Mouse (Mus musculus): ENCODE results near the gene Izumo4. TPM values are rescaled to one million over a fixed set of nuclear protein-coding genes. Genes with fewer than 3 reads are reported as not detected.

Izumo4 gene
- polyA plus RNA-seq, 1 experiment from 2014 or later = 28.8 TPM

DNA sequence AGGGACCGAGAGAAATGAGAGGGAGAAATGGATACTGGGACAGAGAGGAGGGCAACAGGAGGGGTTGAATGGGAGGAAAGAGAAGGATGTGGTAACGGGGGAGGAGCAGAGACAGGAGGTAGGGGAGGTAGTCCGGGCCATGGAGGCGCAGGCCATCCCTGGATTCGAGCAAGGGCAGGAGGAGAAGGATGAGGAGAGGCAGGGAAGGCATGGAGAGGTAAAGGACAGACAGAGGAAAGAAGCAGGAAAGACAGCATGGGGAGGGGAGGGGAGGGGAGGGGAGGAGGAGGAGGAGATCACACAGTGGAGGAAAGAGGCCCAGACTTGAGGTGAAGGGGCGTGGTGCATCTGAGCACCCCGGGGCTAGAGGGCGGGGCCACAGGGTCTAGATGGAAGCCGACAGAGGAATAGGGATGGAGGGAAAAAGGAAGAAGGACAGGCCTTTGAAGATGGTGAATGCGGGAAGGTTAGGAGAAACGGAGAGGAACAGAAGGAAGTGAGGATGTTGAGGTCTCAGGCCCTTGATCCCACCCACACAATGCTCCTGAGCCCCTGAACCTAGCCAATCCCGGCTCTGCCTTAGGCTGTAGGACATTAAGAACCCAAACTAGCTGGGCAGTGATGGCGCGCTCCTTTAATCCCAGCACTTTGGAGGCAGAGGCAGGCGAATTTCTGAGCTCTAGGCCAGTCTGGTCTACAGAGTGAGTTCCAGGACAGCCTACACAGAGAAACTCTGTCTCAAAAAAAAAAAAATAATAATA lies 44.9 kb upstream of the Izumo4 start, which contains the start of gene Btbd2:
Gene Btbd2, minus strand, starts transcription at position 209 of the 761 bp plus-strand sequence.
- no peak for TF ChIP-seq EP300 (IDR thresholded peaks at IDR 0.05)
- TF ChIP-seq CTCF (IDR thresholded peaks at IDR 0.05) = no peak
- Histone ChIP-seq H3K9me3 (ENCODE audit: low read length) (no peaks in the 10 kb centered on the region), H3K4me2 (replicated peaks; ENCODE audit: low read depth, low read length) (peak within 1 kb of the TSS; percentile 97), H3K9ac (replicated peaks; ENCODE audit: low read depth) (peak within 1 kb of the TSS; percentile 89), H3K27me3 (replicated peaks; ENCODE audit: insufficient read depth, low read length) (no peaks in the 10 kb centered on the region), H3K4me1 (ENCODE audit: insufficient read depth, low read depth, low read length) (peaks cover 5% of the 10 kb centered on the region; the same call in 1 of the 2 replicates), H3K27ac (ENCODE audit: low read length) (peak within 1 kb of the TSS; percentile 84), H3K36me3 (ENCODE audit: insufficient read depth, low read length) (no peaks in the 10 kb centered on the region), H3K4me3 (ENCODE audit: low read depth, low read length) (peak within 1 kb of the TSS; percentile 87)
- DNase-seq (ENCODE audit: low spot score) = peak; percentile 57
- WGBS = 21% methylated on average over 15 of the region's 15 CpGs
- ATAC-seq = peak; percentile 20

DNA sequence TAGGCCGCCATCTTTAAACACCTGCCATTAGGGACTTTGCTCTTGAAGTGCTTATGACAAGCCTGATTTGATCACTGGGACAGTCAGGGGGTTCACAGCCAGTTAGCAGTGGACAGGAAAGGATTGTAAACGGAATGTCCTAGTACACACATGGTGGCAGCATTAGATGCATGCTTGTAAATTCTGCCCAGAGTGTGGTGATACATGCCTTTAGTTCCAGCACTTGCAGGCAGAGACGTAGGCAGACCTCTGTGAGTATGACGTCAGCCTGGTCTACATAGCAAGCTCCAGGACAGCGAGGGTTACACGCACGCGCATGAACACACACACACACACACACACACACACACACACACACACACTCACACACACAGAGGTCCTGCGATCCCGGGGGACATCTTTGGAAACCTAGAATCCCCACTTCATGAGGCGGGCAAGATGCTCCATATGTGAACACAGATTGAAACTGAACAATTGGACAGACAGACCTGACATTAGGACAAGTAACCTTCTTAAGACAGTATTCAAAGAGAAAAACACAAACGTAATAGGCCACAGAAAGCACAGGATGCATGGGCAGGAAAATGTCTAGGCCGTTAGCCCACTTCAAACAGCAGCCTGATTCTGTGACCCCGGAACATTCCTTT lies 43.7 kb upstream of the Izumo4 start:
- no peak overlapping the region for H3K27ac ChIP-seq (ENCODE audit: low read length)
- no peak for DNase-seq (ENCODE audit: low spot score)
- H3K27me3 ChIP-seq (replicated peaks; ENCODE audit: insufficient read depth, low read length) = no peaks in the 10 kb centered on the region
- no peaks in the 10 kb centered on the region for H3K9me3 ChIP-seq (ENCODE audit: low read length)
- H3K4me3 ChIP-seq (ENCODE audit: low read depth, low read length) = no peak overlapping the region
- ATAC-seq = no peak
- H3K4me2 ChIP-seq (replicated peaks; ENCODE audit: low read depth, low read length) = no peak overlapping the region
- no peak overlapping the region for H3K9ac ChIP-seq (replicated peaks; ENCODE audit: low read depth)
- peaks cover 8% of the 10 kb centered on the region; the same call in 1 of the 2 replicates for H3K4me1 ChIP-seq (ENCODE audit: insufficient read depth, low read depth, low read length)
- no peak for TF ChIP-seq CTCF (IDR thresholded peaks at IDR 0.05)
- no peak for TF ChIP-seq EP300 (IDR thresholded peaks at IDR 0.05)
- WGBS = 88% methylated on average over 14 of the region's 14 CpGs
- no peaks in the 10 kb centered on the region for H3K36me3 ChIP-seq (ENCODE audit: insufficient read depth, low read length)

DNA sequence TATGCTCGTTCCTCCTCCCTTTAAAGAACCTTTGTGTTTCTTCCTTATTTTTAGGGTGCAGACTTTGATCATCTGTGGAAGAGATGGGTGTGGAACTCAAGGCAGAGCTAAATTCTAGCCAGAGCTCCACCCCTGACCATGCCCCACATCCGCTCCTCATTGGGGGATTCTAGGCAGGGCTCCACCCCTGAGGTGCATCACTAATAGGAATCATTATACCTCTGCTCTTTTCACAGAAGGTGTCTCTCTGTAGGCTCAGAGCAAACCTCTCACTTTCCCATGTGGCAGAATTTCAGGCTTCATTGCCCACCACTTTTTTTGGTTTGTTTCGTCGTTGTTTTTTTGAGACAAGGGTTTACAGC lies 43.2 kb upstream of the Izumo4 start:
- ATAC-seq (no peak), DNase-seq (ENCODE audit: low spot score) (no peak)
- WGBS = 60% methylated on average over 4 of the region's 4 CpGs
- Histone ChIP-seq H3K4me3 (ENCODE audit: low read depth, low read length) (no peak overlapping the region), H3K9me3 (ENCODE audit: low read length) (no peaks in the 10 kb centered on the region), H3K4me1 (ENCODE audit: insufficient read depth, low read depth, low read length) (peaks cover 12% of the 10 kb centered on the region; the same call in 1 of the 2 replicates), H3K9ac (replicated peaks; ENCODE audit: low read depth) (no peak overlapping the region), H3K27me3 (replicated peaks; ENCODE audit: insufficient read depth, low read length) (no peaks in the 10 kb centered on the region), H3K4me2 (replicated peaks; ENCODE audit: low read depth, low read length) (no peak overlapping the region), H3K36me3 (ENCODE audit: insufficient read depth, low read length) (no peaks in the 10 kb centered on the region), H3K27ac (ENCODE audit: low read length) (no peak overlapping the region)
- TF ChIP-seq EP300 (IDR thresholded peaks at IDR 0.05) (no peak), CTCF (IDR thresholded peaks at IDR 0.05) (no peak)

DNA sequence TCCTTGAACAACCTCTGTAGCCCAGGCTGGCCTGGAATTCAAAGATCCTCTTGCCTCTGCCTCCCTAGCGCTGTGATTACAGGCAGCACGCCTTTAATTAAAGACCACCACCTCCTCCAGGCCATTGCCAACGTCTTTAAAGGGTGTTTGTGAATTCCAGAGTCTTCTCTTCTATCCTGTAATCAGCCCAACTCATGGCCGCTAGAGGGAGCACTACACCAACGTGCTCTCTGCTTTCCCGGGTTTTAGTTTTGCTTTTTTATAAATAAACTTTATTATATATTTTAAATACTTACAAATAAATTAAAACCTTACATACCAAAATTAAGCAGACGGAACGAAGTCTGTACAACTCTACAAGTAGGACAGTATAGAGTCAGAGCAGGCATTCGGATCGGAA lies 42.8 kb upstream of the Izumo4 start:
- no peak overlapping the region for H3K9ac ChIP-seq (replicated peaks; ENCODE audit: low read depth)
- peak; percentile 85 for DNase-seq (ENCODE audit: low spot score)
- H3K4me3 ChIP-seq (ENCODE audit: low read depth, low read length) = peak overlapping the region; percentile 14; the same call in 1 of the 2 replicates
- peak overlapping the region; percentile 39 for H3K4me2 ChIP-seq (replicated peaks; ENCODE audit: low read depth, low read length)
- H3K27ac ChIP-seq (ENCODE audit: low read length) = no peak overlapping the region
- ATAC-seq = no peak
- no peaks in the 10 kb centered on the region for H3K9me3 ChIP-seq (ENCODE audit: low read length)
- H3K4me1 ChIP-seq (ENCODE audit: insufficient read depth, low read depth, low read length) = peaks cover 16% of the 10 kb centered on the region; the same call in 1 of the 2 replicates
- 9% methylated on average over 10 of the region's 10 CpGs for WGBS
- no peaks in the 10 kb centered on the region for H3K27me3 ChIP-seq (replicated peaks; ENCODE audit: insufficient read depth, low read length)
- H3K36me3 ChIP-seq (ENCODE audit: insufficient read depth, low read length) = no peaks in the 10 kb centered on the region
- TF ChIP-seq CTCF (IDR thresholded peaks at IDR 0.05) = peak; percentile 78
- TF ChIP-seq EP300 (IDR thresholded peaks at IDR 0.05) = no peak

DNA sequence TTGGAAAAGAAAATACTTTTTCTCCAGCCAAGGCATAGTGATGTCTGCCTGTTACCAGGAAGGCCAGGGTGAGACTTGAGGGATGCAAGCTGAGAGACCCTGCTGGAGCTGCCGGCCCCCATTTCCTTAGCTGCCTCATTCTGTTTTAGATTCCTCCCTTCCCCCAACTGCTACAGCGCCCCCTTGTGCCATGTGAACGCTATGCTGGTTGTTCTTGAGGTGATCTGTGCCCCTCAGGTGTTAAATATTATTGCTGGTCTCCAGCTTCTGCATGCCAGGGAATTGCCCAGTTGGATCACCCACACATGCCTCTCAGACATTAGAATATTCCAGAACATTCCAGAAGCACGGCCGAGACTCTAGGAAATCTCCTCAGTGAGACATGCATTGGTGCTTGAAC lies 40.8 kb upstream of the Izumo4 start:
- TF ChIP-seq CTCF (IDR thresholded peaks at IDR 0.05) = peak; percentile 83
- peak; percentile 57 for TF ChIP-seq EP300 (IDR thresholded peaks at IDR 0.05)
- Histone ChIP-seq H3K36me3 (ENCODE audit: insufficient read depth, low read length) (no peaks in the 10 kb centered on the region), H3K4me2 (replicated peaks; ENCODE audit: low read depth, low read length) (no peak overlapping the region), H3K4me3 (ENCODE audit: low read depth, low read length) (no peak overlapping the region), H3K27me3 (replicated peaks; ENCODE audit: insufficient read depth, low read length) (no peaks in the 10 kb centered on the region), H3K9ac (replicated peaks; ENCODE audit: low read depth) (no peak overlapping the region), H3K9me3 (ENCODE audit: low read length) (no peaks in the 10 kb centered on the region), H3K27ac (ENCODE audit: low read length) (no peak overlapping the region; the same call in 1 of the 2 replicates), H3K4me1 (ENCODE audit: insufficient read depth, low read depth, low read length) (peaks cover 22% of the 10 kb centered on the region; the same call in 1 of the 2 replicates)
- WGBS = 25% methylated on average over 5 of the region's 5 CpGs
- ATAC-seq = no peak
- DNase-seq (ENCODE audit: low spot score) = peak; percentile 72

DNA sequence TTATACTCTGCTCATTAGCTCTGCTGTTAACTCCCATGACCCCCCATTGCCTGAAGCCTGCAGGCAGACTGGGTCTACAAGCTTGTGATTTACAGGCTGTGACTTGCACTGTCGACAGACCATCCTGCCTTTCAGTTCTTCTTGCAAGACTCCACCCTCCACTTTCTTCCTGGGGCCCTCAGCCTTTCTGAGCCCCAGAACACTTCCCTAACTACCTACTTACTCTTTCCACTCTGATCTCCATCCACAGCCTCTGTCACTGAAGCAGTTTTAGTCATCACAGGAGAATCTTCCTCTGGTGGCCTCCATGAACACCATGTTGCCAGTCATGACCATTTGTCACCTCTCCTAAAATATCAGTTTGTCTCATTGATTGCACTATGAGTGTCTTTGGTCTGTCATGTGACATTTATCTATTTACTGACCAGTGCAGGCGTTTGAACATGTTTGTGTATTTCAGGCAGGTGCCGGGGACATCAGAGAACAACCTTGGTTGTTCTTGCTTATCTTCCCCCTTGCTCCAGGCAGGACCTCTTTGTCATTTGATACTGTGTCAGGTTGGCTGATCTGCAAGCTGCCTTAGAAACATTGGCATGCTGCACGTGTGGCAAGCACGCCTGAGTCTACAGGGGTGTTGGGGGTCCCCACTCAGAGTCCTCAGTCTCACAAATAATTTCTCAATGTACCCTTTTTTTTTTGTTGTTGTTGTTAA lies 38.3 kb upstream of the Izumo4 start:
- WGBS = 24% methylated on average over 5 of the region's 5 CpGs
- peak overlapping the region; percentile 94 for H3K27ac ChIP-seq (ENCODE audit: low read length)
- H3K4me1 ChIP-seq (ENCODE audit: insufficient read depth, low read depth, low read length) = peaks cover 23% of the 10 kb centered on the region; the same call in 1 of the 2 replicates
- no peaks in the 10 kb centered on the region for H3K27me3 ChIP-seq (replicated peaks; ENCODE audit: insufficient read depth, low read length)
- H3K4me2 ChIP-seq (replicated peaks; ENCODE audit: low read depth, low read length) = no peak overlapping the region
- ATAC-seq (no peak), DNase-seq (ENCODE audit: low spot score) (peak; percentile 42)
- TF ChIP-seq EP300 (IDR thresholded peaks at IDR 0.05) (no peak), CTCF (IDR thresholded peaks at IDR 0.05) (no peak)
- peaks cover 22% of the 10 kb centered on the region for H3K36me3 ChIP-seq (ENCODE audit: insufficient read depth, low read length)
- H3K4me3 ChIP-seq (ENCODE audit: low read depth, low read length) = no peak overlapping the region
- no peak overlapping the region for H3K9ac ChIP-seq (replicated peaks; ENCODE audit: low read depth)
- no peaks in the 10 kb centered on the region for H3K9me3 ChIP-seq (ENCODE audit: low read length)

Measured in lung, postnatal 0 days (tissue).